Mouse (Mus musculus) brain, embryonic 14.5 days (tissue): Measurements from ENCODE around the gene Atxn3. TPM values are rescaled to one million over a fixed set of nuclear protein-coding genes. Genes with fewer than 3 reads are reported as not detected.
"Not testable (repeated sequence)": the region's sequence is repeated elsewhere in the genome, so short reads cannot be mapped to it uniquely, and the experiment has no call there.

Source experiments
- DNase-seq: peaks from one replicate; pipeline ENCODE4 v3.0.0-alpha.2; 2011; ENCODE audit warnings: low read depth
- CTCF ChIP-seq: fragments of 200-500 bp; IDR thresholded peaks from 2 replicates; pipeline ENCODE4 v1.5.1; 2012; ENCODE audit warnings: inconsistent platforms, mild to moderate bottlenecking, moderate library complexity, borderline replicate concordance; ENCODE audit not compliant: insufficient read depth, insufficient read length; ENCODE audit errors: extremely low read depth
- POLR2A ChIP-seq: fragments of 200-500 bp; IDR thresholded peaks from 2 replicates; pipeline ENCODE4 v1.6.1; 2012; ENCODE audit warnings: mild to moderate bottlenecking, inconsistent platforms, borderline replicate concordance; ENCODE audit not compliant: poor library complexity, insufficient read depth, insufficient read length, severe bottlenecking; ENCODE audit errors: extremely low read depth
- polyA plus RNA-seq: library from polyadenylated mRNA; depleted of rRNA; stranded (reverse); fragments of >200 nt; gene quantifications from 2 replicates; pipeline ENCODE4 v1.2.3, GENCODE M21; 2012

The Atxn3 gene
- polyA plus RNA-seq, 1 experiment, result 13.9 TPM

- no peak for DNase-seq
- TF ChIP-seq POLR2A (no peak), CTCF (no peak)
Observed at GRCm38 (mm10) chr12:101978162-101978561, 20.1 kb upstream of the Atxn3 start.

DNA sequence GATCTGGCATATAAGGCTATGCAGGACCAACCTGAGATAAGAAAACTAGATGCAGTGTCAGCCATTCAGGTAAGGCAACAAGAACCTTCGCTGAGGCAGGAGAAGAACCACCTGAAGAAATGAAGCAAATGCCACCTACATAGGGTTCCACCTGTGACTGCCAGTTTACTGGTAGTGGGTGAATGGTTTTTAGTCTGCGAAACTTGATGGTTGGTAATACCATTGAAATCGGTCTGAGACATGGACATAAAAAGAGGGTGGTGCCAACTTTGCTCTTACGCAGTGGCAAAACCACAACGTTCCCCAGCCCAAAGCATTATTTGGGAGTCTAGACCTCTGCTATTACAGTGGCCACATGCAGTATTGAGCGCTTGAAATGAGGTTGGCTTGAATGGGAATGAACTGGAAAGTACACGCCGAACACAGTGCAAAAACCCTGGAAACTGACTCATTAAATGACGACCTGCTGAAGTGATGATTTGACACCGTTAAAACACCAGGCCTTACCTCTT, 19.4 kb upstream of the Atxn3 start:
- TF ChIP-seq CTCF (no peak), POLR2A (no peak)
- DNase-seq, result no peak

DNA sequence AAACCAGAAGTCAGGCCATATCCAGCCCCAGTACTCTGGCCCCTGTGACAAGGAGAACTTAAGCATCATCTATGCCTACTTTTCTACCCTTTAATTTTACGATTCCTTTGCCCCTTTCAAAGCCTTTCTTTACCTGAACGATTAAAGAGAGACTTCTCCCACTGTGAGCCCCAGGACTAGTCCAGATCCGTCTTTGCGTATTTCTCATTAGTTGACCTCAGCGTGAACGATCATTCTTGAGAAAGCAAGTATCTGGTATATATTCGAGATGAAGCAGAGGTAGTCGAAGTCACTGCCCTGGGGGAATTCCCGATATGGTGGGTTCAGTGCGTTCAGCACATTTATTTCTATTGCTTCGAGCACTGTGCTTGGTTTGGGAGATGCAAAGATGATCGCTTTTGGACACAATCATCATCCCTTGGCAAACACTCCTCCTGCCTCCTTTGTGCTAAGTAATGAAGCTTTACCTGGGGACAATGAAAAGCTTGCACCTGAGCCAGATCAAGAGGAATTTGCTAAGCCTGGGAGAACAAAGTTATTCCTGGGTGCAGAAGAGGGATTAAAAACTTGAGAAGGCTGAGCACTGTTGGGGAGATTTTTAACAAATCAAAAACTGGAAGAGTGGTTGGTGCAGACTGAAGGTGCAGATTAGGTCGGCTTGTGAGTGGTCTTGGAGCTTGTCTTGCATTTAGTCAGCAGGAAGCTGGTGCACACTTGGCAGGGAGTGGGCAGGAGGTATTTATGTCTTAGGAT, 18.8 kb upstream of the Atxn3 start:
- DNase-seq, result no peak

GRCm38 (mm10) chr12:101975601-101976571, 17.8 kb upstream of the Atxn3 start, which contains the start of gene Cpsf2:
TSS of gene Cpsf2 (plus strand) at chr12:101975988.
- no peak for TF ChIP-seq CTCF
- TF ChIP-seq POLR2A, result peak; percentile 80
- peak; percentile 93 for DNase-seq

More for the DNA sequence above, 18.8 kb upstream of the Atxn3 start:
- no peak for TF ChIP-seq CTCF
- TF ChIP-seq POLR2A, result no peak

GRCm38 (mm10) chr12:101975167-101975600, 17.1 kb upstream of the Atxn3 start:
- TF ChIP-seq POLR2A (no peak), CTCF (no peak)
- no peak for DNase-seq

- no peak for TF ChIP-seq POLR2A
- TF ChIP-seq CTCF, result no peak
- no peak for DNase-seq
Observed at GRCm38 (mm10) chr12:101974571-101974970, 16.5 kb upstream of the Atxn3 start.

- TF ChIP-seq POLR2A (no peak), CTCF (no peak)
- DNase-seq, result no peak
Observed at GRCm38 (mm10) chr12:101972230-101972629, 14.2 kb upstream of the Atxn3 start.

DNA sequence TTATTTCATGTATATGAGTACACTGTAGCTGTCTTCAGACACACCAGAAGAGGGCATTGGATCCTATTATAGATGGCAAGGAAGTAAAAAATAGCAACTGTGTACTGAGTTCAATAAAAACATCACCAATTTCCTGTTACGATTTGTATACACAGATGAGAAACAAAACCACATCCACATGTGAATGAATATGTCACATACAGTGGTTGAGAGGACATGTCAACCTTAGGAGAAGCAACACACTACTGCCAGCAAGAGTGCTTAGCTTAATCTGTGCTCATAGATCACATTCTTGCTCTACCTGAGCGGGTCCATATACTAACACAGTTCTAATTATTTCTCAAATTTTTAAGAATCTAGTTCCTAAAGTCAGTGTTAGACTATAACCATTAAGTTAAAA, 13.3 kb upstream of the Atxn3 start:
- DNase-seq, result no peak
- no peak for TF ChIP-seq POLR2A
- TF ChIP-seq CTCF, result no peak

GRCm38 (mm10) chr12:101958960-101959780, 1.1 kb upstream of the Atxn3 start:
- not testable (repeated sequence) for DNase-seq

DNA sequence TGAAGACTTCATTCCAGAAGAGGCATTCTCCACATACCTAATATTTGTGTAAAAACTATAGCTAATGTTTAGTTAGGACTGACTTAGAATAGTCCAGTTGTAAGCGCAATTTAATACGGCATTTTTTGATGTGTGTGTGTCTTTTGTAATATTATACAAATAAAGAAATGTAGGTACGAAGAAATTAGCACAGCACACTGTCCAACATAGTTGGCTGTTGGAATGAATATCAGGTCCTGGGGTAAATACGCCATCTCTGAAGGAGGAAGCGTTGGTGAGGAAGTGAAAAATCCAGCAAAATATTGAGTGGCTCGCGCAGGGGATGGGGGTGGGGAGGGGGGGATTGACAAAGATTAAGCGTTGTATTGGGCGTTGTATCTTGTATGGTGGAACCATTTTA, 510 bp upstream of the Atxn3 start:
- no peak for TF ChIP-seq POLR2A
- no peak for TF ChIP-seq CTCF
- DNase-seq, result no peak
